Mouse (Mus musculus) liver, adult 2 months (tissue): ENCODE measurements around the gene Samd4b. TPM values are rescaled to one million over a fixed set of nuclear protein-coding genes. Genes with fewer than 3 reads are reported as not detected.

Source experiments
- DNase-seq: peaks from one replicate; pipeline ENCODE4 v3.0.0-alpha.2; 2011; ENCODE audit warnings: low read depth, low spot score; ENCODE audit errors: extremely low read depth
- H3K27ac ChIP-seq: fragments of 200-500 bp; replicated peaks from 2 replicates; pipeline ENCODE4 v1.5.1; 2012; ENCODE audit warnings: low read depth, mild to moderate bottlenecking, control low read depth, inconsistent platforms, low read length; ENCODE audit not compliant: insufficient read depth
- H3K27me3 ChIP-seq: fragments of 200-500 bp; 2 replicates; pipeline ENCODE4 v1.6.1; 2012; ENCODE audit warnings: mild to moderate bottlenecking, moderate library complexity, low read length, inconsistent platforms; ENCODE audit not compliant: control insufficient read depth, insufficient read depth
- H3K36me3 ChIP-seq: fragments of 200-500 bp; 2 replicates; pipeline ENCODE4 v1.6.1; 2012; ENCODE audit warnings: low read length, inconsistent platforms; ENCODE audit not compliant: control insufficient read depth, insufficient read depth
- H3K4me1 ChIP-seq: fragments of 200-500 bp; 2 replicates; pipeline ENCODE4 v1.6.1; 2011; ENCODE audit warnings: low read length; ENCODE audit not compliant: control insufficient read depth, insufficient read depth
- H3K4me3 ChIP-seq: fragments of 200-500 bp; 2 replicates; pipeline ENCODE4 v1.5.1; 2011; ENCODE audit warnings: low read depth, mild to moderate bottlenecking, control low read depth, low read length, moderate library complexity; ENCODE audit not compliant: insufficient read depth
- H3K79me2 ChIP-seq: fragments of 200-500 bp; 2 replicates; pipeline ENCODE4 v1.6.1; 2012; ENCODE audit warnings: inconsistent platforms, mild to moderate bottlenecking, low read length, moderate library complexity; ENCODE audit not compliant: control insufficient read depth, insufficient read depth
- H3K9ac ChIP-seq: fragments of 200-500 bp; 2 replicates; pipeline ENCODE4 v1.6.1; 2012; ENCODE audit warnings: low read depth, mild to moderate bottlenecking, control low read depth, inconsistent platforms, low read length
- CTCF ChIP-seq: fragments of 200-500 bp; IDR thresholded peaks from 2 replicates; pipeline ENCODE4 v1.5.1; 2011; ENCODE audit warnings: low read depth, low read length, control low read depth
- POLR2A ChIP-seq: fragments of 200-500 bp; IDR thresholded peaks from 2 replicates; pipeline ENCODE4 v1.6.1; 2011; ENCODE audit warnings: low read length, control low read depth; ENCODE audit not compliant: insufficient read depth; ENCODE audit errors: extremely low read depth
- WGBS: fragments of 180-500 bp; shearing (Covaris S2); methylation state at CpG from one replicate; pipeline ENCODE4 v1.1.7; 2018; 5-methylcytosine and 5-hydroxymethylcytosine counted together
- polyA plus RNA-seq: library from polyadenylated mRNA; depleted of rRNA; stranded (reverse); fragments of >200 nt; gene quantifications from 2 replicates; pipeline ENCODE4 v1.2.3, GENCODE M21; 2012
- total RNA-seq: library from RNA; depleted of rRNA; stranded (reverse); fragments of >200 nt; gene quantifications from 2 replicates; pipeline ENCODE4 v1.2.3, GENCODE M21; 2014

Samd4b gene
- total and polyA plus RNA-seq, 2 experiments, result 4.1 to 27.0 TPM

- Histone ChIP-seq H3K27me3 (no peaks in the 10 kb centered on the region), H3K4me1 (peaks cover 16% of the 10 kb centered on the region), H3K4me3 (no peak overlapping the region), H3K36me3 (no peaks in the 10 kb centered on the region), H3K27ac (no peak overlapping the region), H3K9ac (no peak overlapping the region), H3K79me2 (peaks cover 10% of the 10 kb centered on the region)
- no peak for TF ChIP-seq CTCF
- TF ChIP-seq POLR2A, result no peak
- 64% methylated on average over 5 of the region's 5 CpGs for WGBS
- DNase-seq, result peak; percentile 53
These were observed 25.3 kb downstream of the Samd4b start for GRCm38 (mm10) chr7:28572689-28573088.

DNA sequence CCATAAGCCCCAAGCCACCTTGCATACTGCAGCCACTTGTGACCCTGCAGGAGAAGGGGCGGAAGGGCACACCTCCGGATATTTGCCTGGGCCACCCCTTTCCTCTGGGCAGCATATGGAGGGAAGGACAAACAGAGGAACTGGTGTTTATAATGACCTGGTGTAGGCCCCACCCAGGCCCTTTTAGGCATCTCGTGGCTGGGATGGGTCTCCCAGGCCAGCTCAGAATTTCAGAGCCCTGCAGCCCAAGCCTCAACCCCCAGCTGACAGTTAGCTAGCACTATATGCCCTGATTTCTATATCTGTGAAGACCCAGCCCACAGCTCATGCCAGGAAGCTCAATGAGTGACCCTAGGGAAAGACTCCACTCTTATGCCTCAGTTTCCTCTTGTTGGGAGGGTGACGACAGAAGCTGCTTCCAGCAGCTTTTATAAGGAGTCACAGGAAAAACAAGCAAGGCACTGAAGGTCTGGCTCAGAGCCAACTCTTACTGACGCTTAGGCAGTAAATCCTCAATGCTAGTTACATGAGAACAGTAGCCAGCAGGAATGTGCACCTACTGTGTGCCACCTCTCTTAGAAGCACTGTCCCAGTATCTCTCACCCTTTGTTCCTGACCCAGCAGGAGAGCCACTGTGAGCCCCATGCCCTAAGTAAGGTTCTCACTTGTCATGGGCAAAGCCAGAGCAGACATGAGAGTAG lies 26.8 kb downstream of the Samd4b start:
- Histone ChIP-seq H3K4me1 (peaks cover 16% of the 10 kb centered on the region), H3K27ac (no peak overlapping the region)

DNA sequence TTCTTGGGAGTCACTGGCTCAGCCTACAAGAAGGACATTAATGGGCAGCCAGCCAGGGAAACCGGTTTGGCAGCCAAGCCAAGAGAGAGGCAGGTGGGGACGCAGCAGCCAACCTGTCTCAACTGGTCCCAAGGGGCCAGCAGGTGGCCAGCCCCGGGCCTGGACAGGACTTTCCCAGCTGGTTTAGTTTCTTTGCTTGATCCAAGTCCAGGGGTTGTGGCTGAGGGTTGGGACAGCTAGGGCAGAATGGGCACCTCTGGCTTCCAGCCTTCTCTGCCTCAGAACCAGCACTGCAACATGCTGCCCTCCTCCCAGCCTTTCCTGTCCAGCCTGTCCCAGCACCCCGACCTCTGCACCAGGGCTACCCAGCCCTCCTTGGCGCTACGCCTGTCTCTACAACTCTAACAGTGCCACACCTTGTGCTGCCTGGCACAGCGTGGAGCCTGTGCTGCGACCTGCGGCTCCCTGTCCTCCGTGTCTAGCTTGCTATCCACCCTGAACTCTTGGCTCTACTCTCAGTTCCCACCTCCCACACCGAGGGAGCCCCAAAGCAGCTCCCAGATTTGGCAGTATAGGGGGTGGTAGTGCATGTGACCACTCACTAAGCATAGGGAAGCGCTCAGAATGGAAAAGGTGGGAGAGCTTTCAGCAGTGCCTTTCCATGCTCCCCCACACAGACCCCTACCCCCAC lies 27.5 kb downstream of the Samd4b start:
- Histone ChIP-seq H3K9ac (no peak overlapping the region), H3K79me2 (no peaks in the 10 kb centered on the region), H3K4me3 (no peak overlapping the region), H3K27ac (peak overlapping the region; percentile 27), H3K36me3 (no peaks in the 10 kb centered on the region), H3K4me1 (peaks cover 16% of the 10 kb centered on the region), H3K27me3 (no peaks in the 10 kb centered on the region)
- peak; percentile 97 for DNase-seq
- TF ChIP-seq CTCF (peak; percentile 55), POLR2A (no peak)
- WGBS, result 27% methylated on average over 12 of the region's 12 CpGs

More for the DNA sequence above, 26.8 kb downstream of the Samd4b start:
- Histone ChIP-seq H3K4me3 (no peak overlapping the region), H3K79me2 (0 out of 2 replicates have a peak, but pooled peaks cover 2% of the 10 kb centered on the region), H3K9ac (no peak overlapping the region), H3K36me3 (no peaks in the 10 kb centered on the region), H3K27me3 (no peaks in the 10 kb centered on the region)
- WGBS, result 17% methylated on average over 5 of the region's 5 CpGs
- DNase-seq, result peak; percentile 46
- no peak for TF ChIP-seq POLR2A
- TF ChIP-seq CTCF, result no peak

DNA sequence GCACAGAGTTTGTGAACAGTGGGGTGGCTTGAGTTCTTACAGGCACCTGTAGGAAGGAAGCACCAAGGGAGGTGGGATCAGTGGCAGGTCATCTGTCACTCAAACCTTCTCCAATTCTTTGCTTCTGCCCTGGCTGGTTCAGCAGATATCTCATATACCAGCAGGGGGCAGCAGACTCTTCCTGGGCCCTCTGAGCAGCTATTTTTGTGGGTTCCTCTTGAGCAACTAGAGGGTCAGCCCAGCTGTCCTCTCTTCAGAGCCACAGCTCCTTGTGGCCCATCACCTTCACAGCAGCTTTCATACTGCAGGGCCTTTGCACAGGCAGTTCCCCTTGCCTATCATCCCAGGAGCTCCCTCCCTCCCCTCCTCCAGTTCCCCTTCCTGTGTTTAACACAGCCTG lies 29.7 kb downstream of the Samd4b start:
- Histone ChIP-seq H3K9ac (no peak overlapping the region), H3K36me3 (no peaks in the 10 kb centered on the region), H3K4me1 (peaks cover 11% of the 10 kb centered on the region), H3K4me3 (no peak overlapping the region), H3K27ac (no peak overlapping the region), H3K27me3 (no peaks in the 10 kb centered on the region), H3K79me2 (no peaks in the 10 kb centered on the region)
- no peak for DNase-seq
- TF ChIP-seq POLR2A (no peak), CTCF (peak; percentile 65)

DNA sequence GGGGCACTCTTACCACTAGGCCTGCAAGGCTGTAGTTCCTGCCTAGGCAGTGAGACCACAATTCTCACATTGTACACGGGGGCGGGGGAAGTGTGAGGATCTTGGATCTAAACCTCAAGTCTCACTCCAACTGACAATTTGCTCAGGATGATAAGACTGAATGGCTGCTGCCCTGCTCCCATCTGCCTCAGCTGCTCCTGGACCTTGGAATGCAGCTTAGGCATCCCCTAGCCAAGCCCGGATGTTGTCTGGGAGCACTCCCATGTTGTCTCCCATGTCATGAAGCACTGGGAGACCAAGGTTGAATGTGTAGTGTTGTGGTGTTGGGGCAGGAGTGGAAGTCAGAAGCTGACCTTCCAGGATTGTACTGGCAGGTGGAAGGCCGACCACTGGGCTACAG lies 30.4 kb downstream of the Samd4b start:
- Histone ChIP-seq H3K36me3 (no peaks in the 10 kb centered on the region), H3K79me2 (no peaks in the 10 kb centered on the region), H3K4me3 (no peak overlapping the region), H3K4me1 (peaks cover 11% of the 10 kb centered on the region), H3K9ac (no peak overlapping the region), H3K27ac (no peak overlapping the region), H3K27me3 (no peaks in the 10 kb centered on the region)
- TF ChIP-seq POLR2A (no peak), CTCF (no peak)
- 87% methylated on average over 4 of the region's 4 CpGs for WGBS
- DNase-seq, result no peak

GRCm38 (mm10) chr7:28565407-28565806 lies 32.5 kb downstream of the Samd4b start:
- Histone ChIP-seq H3K4me3 (no peak overlapping the region), H3K27me3 (no peaks in the 10 kb centered on the region), H3K27ac (no peak overlapping the region), H3K36me3 (0 out of 2 replicates have a peak, but pooled peaks cover 2% of the 10 kb centered on the region), H3K79me2 (no peaks in the 10 kb centered on the region), H3K9ac (no peak overlapping the region), H3K4me1 (peaks cover 5% of the 10 kb centered on the region; the same call in 1 of the 2 replicates)
- TF ChIP-seq CTCF (no peak), POLR2A (no peak)
- no peak for DNase-seq
- 91% methylated on average over 5 of the region's 5 CpGs for WGBS
